Mouse (Mus musculus): ENCODE results near the gene Cmas. TPM values are rescaled to one million over a fixed set of nuclear protein-coding genes. Genes with fewer than 3 reads are reported as not detected.

Cmas gene
- polyA plus RNA-seq (2016; fragmentation: Nextera tagmentation; extraction: Ambion mirVana), result 144 and 147 TPM in 2 replicates

- Histone ChIP-seq H3K36me3 (peaks cover 9% of the 10 kb centered on the region; the same call in 1 of the 2 replicates), H3K27me3 (replicated peaks) (no peaks in the 10 kb centered on the region), H3K4me2 (replicated peaks) (peak within 1 kb of the TSS; percentile 75), H3K4me3 (peak within 1 kb of the TSS; percentile 88), H3K9me3 (no peaks in the 10 kb centered on the region), H3K4me1 (peaks cover 20% of the 10 kb centered on the region), H3K9ac (peak within 1 kb of the TSS; percentile 90), H3K27ac (peak within 1 kb of the TSS; percentile 74; the same call in 1 of the 2 replicates)
- under 1% methylated on average over 68 of the region's 68 CpGs for WGBS
- peak; percentile 97 for ATAC-seq (ENCODE audit: low FRiP score, low read depth)
Measured at GRCm38 (mm10) chr6:142756507-142757333, at the start of gene Cmas. TSS of gene Cmas (plus strand) at chr6:142756686.

DNA sequence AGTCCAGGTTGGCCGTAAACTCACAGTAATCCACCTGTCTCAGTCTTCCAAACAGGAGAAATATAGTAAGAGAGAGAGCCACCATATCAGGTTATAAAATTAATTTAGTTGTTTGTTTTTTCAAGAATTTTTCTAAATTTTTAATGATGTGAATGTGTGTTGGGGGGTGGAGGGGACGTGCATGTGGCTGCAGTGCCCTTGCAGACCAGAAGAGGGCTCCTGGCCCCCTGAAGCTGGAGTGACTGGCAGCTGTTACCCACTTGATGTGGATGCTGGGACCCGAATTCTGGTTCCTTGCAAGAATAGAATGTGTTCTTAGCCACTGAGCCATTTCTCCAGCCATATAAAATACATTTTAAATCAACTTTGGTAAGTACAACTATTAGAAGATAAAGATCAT, 49.8 kb upstream of the Cmas start:
- no peak overlapping the region for H3K27ac ChIP-seq
- H3K4me2 ChIP-seq (replicated peaks), result no peak overlapping the region
- no peak overlapping the region for H3K9ac ChIP-seq
- 0 out of 2 replicates have a peak, but pooled peaks cover 3% of the 10 kb centered on the region for H3K9me3 ChIP-seq
- H3K4me1 ChIP-seq, result peaks cover 10% of the 10 kb centered on the region
- no peaks in the 10 kb centered on the region for H3K36me3 ChIP-seq
- 81% methylated on average over 3 of the region's 3 CpGs for WGBS
- H3K4me3 ChIP-seq, result no peak overlapping the region
- H3K27me3 ChIP-seq (replicated peaks), result 0 out of 2 replicates have a peak, but pooled peaks cover 4% of the 10 kb centered on the region
- ATAC-seq (ENCODE audit: low FRiP score, low read depth), result no peak

DNA sequence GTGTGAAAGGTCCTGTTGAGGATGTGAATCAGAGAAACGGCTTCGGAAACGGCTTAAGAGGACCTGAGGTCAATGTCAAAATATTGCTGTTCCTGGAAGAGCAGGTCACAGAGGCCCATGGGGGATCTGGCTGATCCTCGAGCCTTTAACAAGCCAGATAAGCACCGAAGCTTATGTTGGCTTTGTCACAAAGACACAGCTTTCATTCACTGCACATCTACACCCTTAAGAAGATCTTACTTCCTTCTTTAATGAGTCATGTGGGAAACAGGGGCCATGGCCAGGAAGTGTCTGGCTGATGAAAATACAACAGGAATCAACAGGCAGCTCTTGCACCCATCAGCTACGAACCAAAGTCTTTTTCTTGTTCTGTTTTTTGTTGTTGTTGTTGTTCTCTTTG, 48.1 kb upstream of the Cmas start:
- H3K4me2 ChIP-seq (replicated peaks), result no peak overlapping the region
- no peak overlapping the region for H3K4me3 ChIP-seq
- WGBS, result 82% methylated on average over 6 of the region's 6 CpGs
- no peak for ATAC-seq (ENCODE audit: low FRiP score, low read depth)
- H3K36me3 ChIP-seq, result no peaks in the 10 kb centered on the region
- no peaks in the 10 kb centered on the region for H3K4me1 ChIP-seq
- H3K9ac ChIP-seq, result no peak overlapping the region
- 0 out of 2 replicates have a peak, but pooled peaks cover 3% of the 10 kb centered on the region for H3K9me3 ChIP-seq
- no peak overlapping the region for H3K27ac ChIP-seq
- H3K27me3 ChIP-seq (replicated peaks), result 0 out of 2 replicates have a peak, but pooled peaks cover 3% of the 10 kb centered on the region

- Histone ChIP-seq H3K9ac (no peak overlapping the region), H3K4me1 (no peaks in the 10 kb centered on the region), H3K9me3 (0 out of 2 replicates have a peak, but pooled peaks cover 3% of the 10 kb centered on the region), H3K4me3 (no peak overlapping the region), H3K27me3 (replicated peaks) (no peaks in the 10 kb centered on the region), H3K36me3 (no peaks in the 10 kb centered on the region), H3K4me2 (replicated peaks) (no peak overlapping the region), H3K27ac (no peak overlapping the region)
- no peak for ATAC-seq (ENCODE audit: low FRiP score, low read depth)
- 85% methylated on average over 6 of the region's 6 CpGs for WGBS
Measured at GRCm38 (mm10) chr6:142710690-142711089, 45.8 kb upstream of the Cmas start.

GRCm38 (mm10) chr6:142711106-142711505, 45.4 kb upstream of the Cmas start:
- Histone ChIP-seq H3K4me1 (no peaks in the 10 kb centered on the region), H3K9me3 (0 out of 2 replicates have a peak, but pooled peaks cover 3% of the 10 kb centered on the region), H3K27me3 (replicated peaks) (no peaks in the 10 kb centered on the region)

DNA sequence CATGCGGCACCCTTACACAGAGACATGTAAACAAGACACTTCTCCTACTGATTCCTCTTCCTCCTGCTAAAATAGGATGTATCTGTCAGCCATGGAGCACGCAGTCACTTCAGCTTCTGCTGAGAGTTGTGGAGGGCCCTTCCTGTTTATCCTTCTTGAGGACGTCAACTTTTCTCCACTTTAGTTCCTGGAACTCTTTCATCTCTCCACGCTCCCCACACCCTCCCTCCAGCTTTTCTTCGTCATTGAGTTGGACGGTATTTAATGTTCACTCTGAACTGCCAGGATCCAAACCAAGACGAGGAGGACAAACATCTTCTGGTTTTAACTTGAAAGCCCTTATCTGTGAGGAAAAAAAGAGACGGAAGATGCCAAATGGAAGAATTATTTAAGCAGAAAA, 41.5 kb upstream of the Cmas start:
- no peak for ATAC-seq (ENCODE audit: low FRiP score, low read depth)
- Histone ChIP-seq H3K27me3 (replicated peaks) (no peaks in the 10 kb centered on the region), H3K4me2 (replicated peaks) (no peak overlapping the region), H3K9me3 (no peaks in the 10 kb centered on the region), H3K9ac (no peak overlapping the region), H3K27ac (no peak overlapping the region), H3K36me3 (no peaks in the 10 kb centered on the region), H3K4me1 (no peaks in the 10 kb centered on the region), H3K4me3 (no peak overlapping the region)
- WGBS, result 91% methylated on average over 8 of the region's 8 CpGs

More at GRCm38 (mm10) chr6:142711106-142711505, 45.4 kb upstream of the Cmas start:
- H3K4me2 ChIP-seq (replicated peaks), result no peak overlapping the region
- H3K9ac ChIP-seq, result no peak overlapping the region
- ATAC-seq (ENCODE audit: low FRiP score, low read depth), result no peak
- H3K36me3 ChIP-seq, result no peaks in the 10 kb centered on the region
- no peak overlapping the region for H3K27ac ChIP-seq
- H3K4me3 ChIP-seq, result no peak overlapping the region
- WGBS, result 59% methylated on average over 4 of the region's 4 CpGs

DNA sequence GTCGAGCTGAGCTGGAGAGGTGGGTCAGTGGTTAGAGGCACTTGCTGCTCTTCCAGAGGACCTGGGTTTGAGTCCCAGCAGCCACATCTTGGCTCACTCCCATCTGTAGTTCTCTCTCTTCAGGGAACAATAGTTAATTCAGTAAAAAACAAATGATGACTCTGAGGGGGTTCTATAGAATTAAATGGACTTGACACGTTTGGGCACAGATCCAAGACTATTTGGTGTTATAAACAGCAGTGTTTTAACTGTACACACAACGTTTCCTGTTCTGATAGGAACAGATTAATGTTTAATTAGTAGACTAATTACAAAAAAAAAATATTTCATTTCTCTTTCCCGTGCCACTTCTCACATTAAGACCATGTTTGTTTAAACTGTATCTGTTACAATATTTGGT, 39.3 kb upstream of the Cmas start:
- no peaks in the 10 kb centered on the region for H3K36me3 ChIP-seq
- H3K9me3 ChIP-seq, result no peaks in the 10 kb centered on the region
- H3K27ac ChIP-seq, result no peak overlapping the region
- no peak overlapping the region for H3K4me2 ChIP-seq (replicated peaks)
- H3K4me3 ChIP-seq, result no peak overlapping the region
- H3K27me3 ChIP-seq (replicated peaks), result no peaks in the 10 kb centered on the region
- ATAC-seq (ENCODE audit: low FRiP score, low read depth), result no peak
- no peaks in the 10 kb centered on the region for H3K4me1 ChIP-seq
- no peak overlapping the region for H3K9ac ChIP-seq
- WGBS, result 72% methylated on average over 4 of the region's 4 CpGs

GRCm38 (mm10) chr6:142718167-142718566, 38.3 kb upstream of the Cmas start:
- H3K27me3 ChIP-seq (replicated peaks), result no peaks in the 10 kb centered on the region
- no peaks in the 10 kb centered on the region for H3K4me1 ChIP-seq
- no peak overlapping the region for H3K9ac ChIP-seq
- 0 out of 2 replicates have a peak, but pooled peaks cover 2% of the 10 kb centered on the region for H3K9me3 ChIP-seq
- no peak overlapping the region for H3K4me2 ChIP-seq (replicated peaks)
- no peak for ATAC-seq (ENCODE audit: low FRiP score, low read depth)
- no peak overlapping the region for H3K4me3 ChIP-seq
- no peak overlapping the region for H3K27ac ChIP-seq
- H3K36me3 ChIP-seq, result no peaks in the 10 kb centered on the region
- WGBS, result 81% methylated on average over 7 of the region's 7 CpGs

DNA sequence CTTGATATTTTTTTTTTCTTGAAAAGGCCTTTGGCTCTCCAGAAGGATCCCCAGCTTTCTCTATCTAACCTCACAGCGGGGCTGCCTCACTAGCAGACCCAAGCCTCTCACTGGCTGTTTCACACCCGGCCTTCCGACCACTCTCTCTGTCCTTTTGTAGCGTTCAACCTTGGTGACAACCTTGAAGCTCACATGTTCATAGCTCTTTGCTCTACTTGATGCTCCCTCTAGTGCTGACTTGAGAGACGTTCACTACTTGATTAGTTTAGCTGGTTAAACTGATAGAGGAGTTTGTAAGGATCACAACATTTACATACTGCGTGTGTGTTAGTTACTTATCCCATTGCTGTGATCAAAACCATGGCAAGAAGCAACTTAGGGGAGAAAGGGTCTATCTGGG, 35.8 kb upstream of the Cmas start:
- Histone ChIP-seq H3K27me3 (replicated peaks) (no peaks in the 10 kb centered on the region), H3K9ac (no peak overlapping the region), H3K4me1 (no peaks in the 10 kb centered on the region), H3K4me3 (no peak overlapping the region), H3K4me2 (replicated peaks) (no peak overlapping the region), H3K27ac (no peak overlapping the region), H3K9me3 (0 out of 2 replicates have a peak, but pooled peaks cover 3% of the 10 kb centered on the region), H3K36me3 (no peaks in the 10 kb centered on the region)
- 75% methylated on average over 6 of the region's 6 CpGs for WGBS
- ATAC-seq (ENCODE audit: low FRiP score, low read depth), result no peak

DNA sequence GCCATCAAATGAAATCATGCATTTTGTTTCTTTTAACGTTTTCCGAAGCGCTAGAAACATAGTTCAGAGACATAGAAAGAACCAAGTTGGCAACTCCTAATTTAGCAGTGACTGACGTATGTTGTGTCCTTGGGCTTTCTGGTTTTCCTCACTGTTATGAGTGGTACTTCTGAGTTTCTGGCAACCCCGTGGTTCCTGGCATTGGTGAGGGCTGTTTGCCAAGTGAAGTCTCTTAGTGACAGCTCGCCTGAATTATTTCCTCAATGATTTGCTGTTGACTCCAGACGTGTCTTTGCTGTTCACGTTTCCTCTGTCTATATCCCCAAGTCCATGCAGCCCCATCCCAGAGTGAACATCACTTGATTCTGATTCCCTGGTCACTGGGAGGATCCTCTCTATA, 34.8 kb upstream of the Cmas start:
- no peaks in the 10 kb centered on the region for H3K27me3 ChIP-seq (replicated peaks)
- no peaks in the 10 kb centered on the region for H3K36me3 ChIP-seq
- no peak for ATAC-seq (ENCODE audit: low FRiP score, low read depth)
- 0 out of 2 replicates have a peak, but pooled peaks cover 3% of the 10 kb centered on the region for H3K9me3 ChIP-seq
- WGBS, result 91% methylated on average over 8 of the region's 8 CpGs
- no peaks in the 10 kb centered on the region for H3K4me1 ChIP-seq
- H3K9ac ChIP-seq, result no peak overlapping the region
- H3K27ac ChIP-seq, result no peak overlapping the region
- H3K4me3 ChIP-seq, result no peak overlapping the region
- no peak overlapping the region for H3K4me2 ChIP-seq (replicated peaks)

- no peak for ATAC-seq (ENCODE audit: low FRiP score, low read depth)
- Histone ChIP-seq H3K27ac (no peak overlapping the region), H3K4me3 (no peak overlapping the region), H3K9ac (no peak overlapping the region), H3K4me2 (replicated peaks) (no peak overlapping the region), H3K4me1 (no peaks in the 10 kb centered on the region), H3K36me3 (no peaks in the 10 kb centered on the region), H3K9me3 (0 out of 2 replicates have a peak, but pooled peaks cover 3% of the 10 kb centered on the region), H3K27me3 (replicated peaks) (no peaks in the 10 kb centered on the region)
- 88% methylated on average over 4 of the region's 4 CpGs for WGBS
Measured at GRCm38 (mm10) chr6:142726032-142726431, 30.5 kb upstream of the Cmas start.

GRCm38 (mm10) chr6:142732567-142733290, 23.8 kb upstream of the Cmas start:
- Histone ChIP-seq H3K4me1 (no peaks in the 10 kb centered on the region), H3K4me3 (no peak overlapping the region), H3K27me3 (replicated peaks) (no peaks in the 10 kb centered on the region), H3K9me3 (no peaks in the 10 kb centered on the region), H3K9ac (no peak overlapping the region), H3K36me3 (no peaks in the 10 kb centered on the region), H3K27ac (no peak overlapping the region), H3K4me2 (replicated peaks) (no peak overlapping the region)
- no peak for ATAC-seq (ENCODE audit: low FRiP score, low read depth)
- WGBS, result 80% methylated on average over 14 of the region's 14 CpGs
